Comparison of ENCODE assay signal across 9 mouse cellular contexts in the genomic region with DNA sequence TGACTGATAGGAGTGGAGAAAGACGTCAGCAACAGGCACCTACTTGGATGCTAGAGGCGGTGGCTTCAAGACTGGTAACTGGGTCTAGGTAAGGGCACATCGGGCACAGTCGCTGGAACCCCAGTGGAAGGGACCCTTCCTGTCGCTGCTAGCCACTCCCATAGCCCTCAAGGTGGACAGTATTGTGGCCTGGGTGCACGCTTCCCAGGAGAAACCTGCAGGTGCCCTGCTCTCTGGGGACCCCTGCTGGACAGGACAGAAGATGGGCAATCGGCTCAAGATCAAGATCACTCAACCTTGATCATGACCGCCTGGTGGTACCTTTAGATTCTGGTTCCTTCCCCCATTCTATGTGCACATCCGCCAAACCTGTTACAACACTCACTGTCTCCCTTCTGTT. TPM values are rescaled to one million over a fixed set of nuclear protein-coding genes. Genes with fewer than 3 reads are reported as not detected.
DNase-seq lines count a peak whose midpoint lies in the region; ATAC-seq lines count a peak whose summit lies in the region.
"Had no signal": no experiment of that assay in that cellular context is flagged by ENCODE, and none has a peak within 500 bp of the region (broad histone marks: within the 10 kb centered on the region; RNA-seq: fewer than 3 reads in every experiment).

No protein-coding gene starts in this region.

- 0 out of 2 replicates have a peak, but pooled peaks cover 3% of the 10 kb centered on the region for H3K27me3 ChIP-seq in heart, embryonic 10.5 days (ENCODE audit: insufficient read depth, poor library complexity, severe bottlenecking)
- peaks cover 30% of the 10 kb centered on the region for H3K27me3 ChIP-seq in liver, embryonic 13.5 days

- no peak for ATAC-seq in liver, embryonic 13.5 days (ENCODE audit: low read depth)

- no peak overlapping the region for H3K4me3 ChIP-seq in heart, embryonic 10.5 days
- no peak overlapping the region for H3K4me3 ChIP-seq in liver, embryonic 13.5 days (replicated peaks)
- H3K4me3 ChIP-seq: limb, embryonic 12.5 days had no signal

- no peaks in the 10 kb centered on the region for H3K9me3 ChIP-seq in heart, embryonic 10.5 days
- H3K9me3 ChIP-seq in liver, embryonic 13.5 days (replicated peaks) = no peaks in the 10 kb centered on the region
- H3K9me3 ChIP-seq: limb, embryonic 12.5 days had no signal

- 51% methylated on average over 9 of the region's 9 CpGs for WGBS in heart, embryonic 10.5 days
- 41% methylated on average over 9 of the region's 9 CpGs for WGBS in liver, embryonic 13.5 days (ENCODE audit: insufficient replicate concordance)

- no peak overlapping the region for H3K4me2 ChIP-seq in liver, embryonic 13.5 days
- H3K4me2 ChIP-seq: limb, embryonic 12.5 days had no signal

- H3K4me1 ChIP-seq in heart, embryonic 10.5 days = peaks cover 6% of the 10 kb centered on the region; the same call in 1 of the 2 replicates
- no peaks in the 10 kb centered on the region for H3K4me1 ChIP-seq in liver, embryonic 13.5 days (replicated peaks)
- H3K4me1 ChIP-seq: limb, embryonic 12.5 days had no signal

- DNase-seq in heart, embryonic 10.5 days (ENCODE audit: low spot score) = peak; percentile 73
- DNase-seq in heart, postnatal 25 days (ENCODE audit: low spot score) = no peak
- peak; percentile 53 to 55 for DNase-seq in B cell, adult 2 months
- peak; percentile 14 for DNase-seq in T-cell, adult 2 months (ENCODE audit: low spot score)
- peak; percentile 29 for DNase-seq in liver, embryonic 13.5 days
- peak; percentile 74 for DNase-seq in thymus, postnatal 4 days
- DNase-seq in ovary, postnatal 10 days (ENCODE audit: low spot score) = no peak
- DNase-seq in cerebellum, adult 11-12 months = no peak

- no peak overlapping the region for H3K27ac ChIP-seq in heart, embryonic 10.5 days
- H3K27ac ChIP-seq in liver, embryonic 13.5 days = no peak overlapping the region
- H3K27ac ChIP-seq: limb, embryonic 12.5 days had no signal

- H3K36me3 ChIP-seq in heart, embryonic 10.5 days = no peaks in the 10 kb centered on the region
- no peaks in the 10 kb centered on the region for H3K36me3 ChIP-seq in liver, embryonic 13.5 days
- H3K36me3 ChIP-seq: limb, embryonic 12.5 days had no signal

- intact Hi-C loops in heart, postnatal 25 days (cut with DNase I) = no loop called here

- H3K9ac ChIP-seq in liver, embryonic 13.5 days = no peak overlapping the region
- H3K9ac ChIP-seq: limb, embryonic 12.5 days had no signal

RNA-seq across cellular contexts. Expression of a gene that starts 6.3 kb away (rescaled TPM):
- 2.7 and 3.0 TPM in 2 replicates for polyA plus RNA-seq in heart, embryonic 10.5 days (2016; fragmentation: Nextera tagmentation; extraction: Ambion mirVana)
- total RNA-seq in heart, postnatal 25 days (2021) = 1 to 10 TPM; 4.6 to 7.8 TPM
- 1.2 and 1.7 TPM in 2 replicates for polyA plus RNA-seq in liver, embryonic 13.5 days (2015; fragmentation: Nextera tagmentation; extraction: Ambion mirVana)

RNA-seq across cellular contexts. Expression of a gene that starts 47.8 kb away (rescaled TPM):
- 46.2 and 55.0 TPM in 2 replicates for polyA plus RNA-seq in heart, embryonic 10.5 days (2016; fragmentation: Nextera tagmentation; extraction: Ambion mirVana)
- 10 to 100 TPM; 93.3 to 97.2 TPM for total RNA-seq in heart, postnatal 25 days (2021)
- 17.7 and 20.4 TPM in 2 replicates for polyA plus RNA-seq in liver, embryonic 13.5 days (2015; fragmentation: Nextera tagmentation; extraction: Ambion mirVana)

Comparison
In these comparisons a context has a peak if more than half of its experiments do, and no peak if none do; other contexts are left out.
1. DNase-seq: peak in heart, embryonic 10.5 days (single experiment), B cell, adult 2 months (2 of 2), T-cell, adult 2 months (single experiment), liver, embryonic 13.5 days (single experiment) and thymus, postnatal 4 days (single experiment); none in heart, postnatal 25 days (single experiment), ovary, postnatal 10 days (single experiment) and cerebellum, adult 11-12 months (single experiment).